Mouse (Mus musculus): ENCODE data around the gene Mid1ip1. TPM values are rescaled to one million over a fixed set of nuclear protein-coding genes. Genes with fewer than 3 reads are reported as not detected.
A peak's percentile ranks its signal among the peaks of the same experiment; 100 is the strongest.

Gene Mid1ip1
- polyA plus RNA-seq (2016; fragmentation: Nextera tagmentation; extraction: Ambion mirVana) = 39.7 and 43.0 TPM in 2 replicates

GRCm38 (mm10) chrX:10714696-10715140 is at the start of gene Mid1ip1:
Gene Mid1ip1, plus strand, starts transcription at chrX:10715013.
- peak within 1 kb of the TSS; percentile 85 for H3K27ac ChIP-seq
- peaks cover 26% of the 10 kb centered on the region for H3K4me1 ChIP-seq
- H3K9me3 ChIP-seq (replicated peaks) = no peaks in the 10 kb centered on the region
- peak within 1 kb of the TSS; percentile 53 for H3K9ac ChIP-seq
- peak within 1 kb of the TSS; percentile 76 for H3K4me2 ChIP-seq
- no peaks in the 10 kb centered on the region for H3K36me3 ChIP-seq
- ATAC-seq = peak; percentile 68
- H3K4me3 ChIP-seq = peak within 1 kb of the TSS; percentile 72
- no peaks in the 10 kb centered on the region for H3K27me3 ChIP-seq (replicated peaks)
- WGBS (ENCODE audit: insufficient replicate concordance) = 5% methylated on average over 12 of the region's 12 CpGs

GRCm38 (mm10) chrX:10694455-10695180 is 20.2 kb upstream of the Mid1ip1 start:
- H3K36me3 ChIP-seq = no peaks in the 10 kb centered on the region
- WGBS (ENCODE audit: insufficient replicate concordance) = 76% methylated on average over 5 of the region's 5 CpGs
- no peak overlapping the region for H3K4me2 ChIP-seq
- H3K4me1 ChIP-seq = no peaks in the 10 kb centered on the region
- H3K4me3 ChIP-seq = no peak overlapping the region
- H3K27me3 ChIP-seq (replicated peaks) = no peaks in the 10 kb centered on the region
- no peak for ATAC-seq
- H3K9me3 ChIP-seq (replicated peaks) = no peaks in the 10 kb centered on the region
- no peak overlapping the region for H3K9ac ChIP-seq
- H3K27ac ChIP-seq = no peak overlapping the region

- Histone ChIP-seq H3K9me3 (replicated peaks) (no peaks in the 10 kb centered on the region), H3K4me1 (no peaks in the 10 kb centered on the region), H3K36me3 (no peaks in the 10 kb centered on the region), H3K4me2 (no peak overlapping the region), H3K27ac (no peak overlapping the region), H3K27me3 (replicated peaks) (no peaks in the 10 kb centered on the region), H3K4me3 (no peak overlapping the region), H3K9ac (no peak overlapping the region)
- 68% methylated on average over 3 of the region's 3 CpGs for WGBS (ENCODE audit: insufficient replicate concordance)
- ATAC-seq = no peak
These were observed 8.1 kb upstream of the Mid1ip1 start for GRCm38 (mm10) chrX:10706728-10707127.

- no peaks in the 10 kb centered on the region for H3K36me3 ChIP-seq
- no peaks in the 10 kb centered on the region for H3K9me3 ChIP-seq (replicated peaks)
- peaks cover 26% of the 10 kb centered on the region for H3K4me1 ChIP-seq
- peak overlapping the region; percentile 76 for H3K4me2 ChIP-seq
- H3K27me3 ChIP-seq (replicated peaks) = no peaks in the 10 kb centered on the region
- H3K9ac ChIP-seq = peak overlapping the region; percentile 53
- H3K4me3 ChIP-seq = peak overlapping the region; percentile 72
- peak overlapping the region; percentile 78 for H3K27ac ChIP-seq
- WGBS (ENCODE audit: insufficient replicate concordance) = 26% methylated on average over 11 of the region's 11 CpGs
- no peak for ATAC-seq
These were observed 775 bp upstream of the Mid1ip1 start for GRCm38 (mm10) chrX:10713839-10714637.

- Histone ChIP-seq H3K9me3 (replicated peaks) (no peaks in the 10 kb centered on the region), H3K4me3 (peak overlapping the region; percentile 72), H3K27me3 (replicated peaks) (no peaks in the 10 kb centered on the region), H3K4me1 (peaks cover 36% of the 10 kb centered on the region), H3K4me2 (peak overlapping the region; percentile 76), H3K9ac (peak overlapping the region; percentile 85), H3K27ac (peak overlapping the region; percentile 90), H3K36me3 (no peaks in the 10 kb centered on the region)
- WGBS (ENCODE audit: insufficient replicate concordance) = 9% methylated on average over 49 of the region's 50 CpGs
- ATAC-seq = peak; percentile 92
These were observed 2.3 kb downstream of the Mid1ip1 start for GRCm38 (mm10) chrX:10716917-10717763.

GRCm38 (mm10) chrX:10718021-10718837 is 3.4 kb downstream of the Mid1ip1 start:
- Histone ChIP-seq H3K36me3 (no peaks in the 10 kb centered on the region), H3K4me1 (peaks cover 36% of the 10 kb centered on the region), H3K9ac (peak overlapping the region; percentile 85), H3K4me2 (peak overlapping the region; percentile 76), H3K27ac (peak overlapping the region; percentile 90), H3K9me3 (replicated peaks) (no peaks in the 10 kb centered on the region), H3K27me3 (replicated peaks) (no peaks in the 10 kb centered on the region), H3K4me3 (peak overlapping the region; percentile 72)
- WGBS (ENCODE audit: insufficient replicate concordance) = 8% methylated on average over 60 of the region's 61 CpGs
- ATAC-seq = peak; percentile 1; the same call in 1 of the 2 replicates

GRCm38 (mm10) chrX:10718838-10719539 is 4.2 kb downstream of the Mid1ip1 start:
- 7% methylated on average over 22 of the region's 22 CpGs for WGBS (ENCODE audit: insufficient replicate concordance)
- peaks cover 33% of the 10 kb centered on the region for H3K4me1 ChIP-seq
- ATAC-seq = peak; percentile 69
- H3K36me3 ChIP-seq = no peaks in the 10 kb centered on the region
- H3K27ac ChIP-seq = peak overlapping the region; percentile 90
- H3K4me2 ChIP-seq = peak overlapping the region; percentile 76
- H3K4me3 ChIP-seq = peak overlapping the region; percentile 72
- H3K9ac ChIP-seq = peak overlapping the region; percentile 85
- no peaks in the 10 kb centered on the region for H3K9me3 ChIP-seq (replicated peaks)
- H3K27me3 ChIP-seq (replicated peaks) = no peaks in the 10 kb centered on the region

GRCm38 (mm10) chrX:10720391-10720790 is 5.6 kb downstream of the Mid1ip1 start:
- Histone ChIP-seq H3K4me2 (peak overlapping the region; percentile 76), H3K27me3 (replicated peaks) (no peaks in the 10 kb centered on the region), H3K9ac (no peak overlapping the region), H3K4me1 (peaks cover 25% of the 10 kb centered on the region), H3K4me3 (no peak overlapping the region), H3K9me3 (replicated peaks) (no peaks in the 10 kb centered on the region), H3K36me3 (no peaks in the 10 kb centered on the region), H3K27ac (0 out of 2 replicates have a peak overlapping the region, but pooled peaks have one; percentile 10)
- ATAC-seq = no peak
- 20% methylated on average over 6 of the region's 6 CpGs for WGBS (ENCODE audit: insufficient replicate concordance)

- Histone ChIP-seq H3K27ac (no peak overlapping the region), H3K4me1 (peaks cover 12% of the 10 kb centered on the region), H3K4me3 (no peak overlapping the region), H3K27me3 (replicated peaks) (no peaks in the 10 kb centered on the region), H3K9me3 (replicated peaks) (no peaks in the 10 kb centered on the region), H3K36me3 (no peaks in the 10 kb centered on the region), H3K9ac (no peak overlapping the region), H3K4me2 (no peak overlapping the region)
- 89% methylated on average over 1 of the region's 1 CpGs for WGBS (ENCODE audit: insufficient replicate concordance)
- ATAC-seq = no peak
These were observed 9.8 kb downstream of the Mid1ip1 start for GRCm38 (mm10) chrX:10724571-10724970.

- Histone ChIP-seq H3K4me2 (no peak overlapping the region), H3K27ac (no peak overlapping the region)
- no peak for ATAC-seq
These were observed 14.7 kb downstream of the Mid1ip1 start for GRCm38 (mm10) chrX:10729488-10729887.

More at GRCm38 (mm10) chrX:10729488-10729887, 14.7 kb downstream of the Mid1ip1 start:
- Histone ChIP-seq H3K4me1 (peaks cover 4% of the 10 kb centered on the region; the same call in 1 of the 2 replicates), H3K4me3 (no peak overlapping the region), H3K9ac (no peak overlapping the region), H3K9me3 (replicated peaks) (no peaks in the 10 kb centered on the region), H3K27me3 (replicated peaks) (no peaks in the 10 kb centered on the region), H3K36me3 (no peaks in the 10 kb centered on the region)
- WGBS (ENCODE audit: insufficient replicate concordance) = 20% methylated on average over 4 of the region's 6 CpGs
